Mouse (Mus musculus): ENCODE results near the gene C3ar1. TPM values are rescaled to one million over a fixed set of nuclear protein-coding genes. Genes with fewer than 3 reads are reported as not detected.

C3ar1 gene
- polyA plus RNA-seq, 1 experiment from 2014 or later, result 3.4 TPM

- H3K27me3 ChIP-seq, result no peaks in the 10 kb centered on the region
- H3K4me3 ChIP-seq, result peak overlapping the region; percentile 73
- H3K9ac ChIP-seq, result peak overlapping the region; percentile 66
- H3K36me3 ChIP-seq, result no peaks in the 10 kb centered on the region
- H3K27ac ChIP-seq, result peak overlapping the region; percentile 100
- H3K4me1 ChIP-seq, result peaks cover 8% of the 10 kb centered on the region
- WGBS, result under 1% methylated on average over 30 of the region's 30 CpGs
- H3K4me2 ChIP-seq, result peak overlapping the region; percentile 62
- peak; percentile 99 for ATAC-seq (ENCODE audit: borderline replicate concordance, extremely low read depth, low FRiP score, low TSS enrichment)
- no peaks in the 10 kb centered on the region for H3K9me3 ChIP-seq
Observed at GRCm38 (mm10) chr6:122810615-122811279, 45.2 kb downstream of the C3ar1 start.

- H3K4me3 ChIP-seq, result peak overlapping the region; percentile 73
- no peaks in the 10 kb centered on the region for H3K27me3 ChIP-seq
- H3K36me3 ChIP-seq, result no peaks in the 10 kb centered on the region
- H3K27ac ChIP-seq, result peak overlapping the region; percentile 100
- peaks cover 8% of the 10 kb centered on the region for H3K4me1 ChIP-seq
- no peak for ATAC-seq (ENCODE audit: borderline replicate concordance, extremely low read depth, low FRiP score, low TSS enrichment)
- no peaks in the 10 kb centered on the region for H3K9me3 ChIP-seq
- H3K9ac ChIP-seq, result peak overlapping the region; percentile 43
- WGBS, result under 1% methylated on average over 11 of the region's 11 CpGs
- peak overlapping the region; percentile 62 for H3K4me2 ChIP-seq
Observed at GRCm38 (mm10) chr6:122810022-122810614, 45.8 kb downstream of the C3ar1 start.

- Histone ChIP-seq H3K36me3 (no peaks in the 10 kb centered on the region), H3K4me2 (no peak overlapping the region), H3K4me3 (no peak overlapping the region), H3K9me3 (no peaks in the 10 kb centered on the region), H3K27me3 (peaks cover 4% of the 10 kb centered on the region; the same call in 1 of the 2 replicates), H3K4me1 (peaks cover 19% of the 10 kb centered on the region), H3K27ac (no peak overlapping the region), H3K9ac (no peak overlapping the region)
- WGBS, result 18% methylated on average over 5 of the region's 5 CpGs
- ATAC-seq (ENCODE audit: borderline replicate concordance, extremely low read depth, low FRiP score, low TSS enrichment), result no peak
Observed at GRCm38 (mm10) chr6:122804418-122804817, 51.5 kb downstream of the C3ar1 start.

- peak; percentile 60; the same call in 1 of the 2 replicates for ATAC-seq (ENCODE audit: borderline replicate concordance, extremely low read depth, low FRiP score, low TSS enrichment)
- H3K4me2 ChIP-seq, result peak overlapping the region; percentile 98
- H3K4me3 ChIP-seq, result peak overlapping the region; percentile 54
- H3K9me3 ChIP-seq, result no peaks in the 10 kb centered on the region
- H3K9ac ChIP-seq, result peak overlapping the region; percentile 59
- peaks cover 19% of the 10 kb centered on the region for H3K4me1 ChIP-seq
- peaks cover 4% of the 10 kb centered on the region; the same call in 1 of the 2 replicates for H3K27me3 ChIP-seq
- WGBS, result under 1% methylated on average over 34 of the region's 34 CpGs
- H3K36me3 ChIP-seq, result no peaks in the 10 kb centered on the region
- H3K27ac ChIP-seq, result peak overlapping the region; percentile 49; the same call in 1 of the 2 replicates
Observed at GRCm38 (mm10) chr6:122801801-122802514, 54.0 kb downstream of the C3ar1 start.

- peak; percentile 80; the same call in 1 of the 2 replicates for ATAC-seq (ENCODE audit: borderline replicate concordance, extremely low read depth, low FRiP score, low TSS enrichment)
- peaks cover 4% of the 10 kb centered on the region; the same call in 1 of the 2 replicates for H3K27me3 ChIP-seq
- WGBS, result under 1% methylated on average over 46 of the region's 46 CpGs
- H3K4me2 ChIP-seq, result peak within 1 kb of the TSS; percentile 98
- peak within 1 kb of the TSS; percentile 54 for H3K4me3 ChIP-seq
- peaks cover 19% of the 10 kb centered on the region for H3K4me1 ChIP-seq
- H3K9me3 ChIP-seq, result no peaks in the 10 kb centered on the region
- H3K36me3 ChIP-seq, result no peaks in the 10 kb centered on the region
- H3K27ac ChIP-seq, result peak within 1 kb of the TSS; percentile 49; the same call in 1 of the 2 replicates
- peak within 1 kb of the TSS; percentile 59 for H3K9ac ChIP-seq
Observed at GRCm38 (mm10) chr6:122801301-122801800, 54.6 kb downstream of the C3ar1 start, which contains the start of gene Slc2a3. Gene Slc2a3, minus strand, starts transcription at chr6:122801640.

- peak overlapping the region; percentile 59 for H3K9ac ChIP-seq
- H3K36me3 ChIP-seq, result no peaks in the 10 kb centered on the region
- WGBS, result 38% methylated on average over 10 of the region's 10 CpGs
- peak overlapping the region; percentile 54 for H3K4me3 ChIP-seq
- peak overlapping the region; percentile 49; the same call in 1 of the 2 replicates for H3K27ac ChIP-seq
- ATAC-seq (ENCODE audit: borderline replicate concordance, extremely low read depth, low FRiP score, low TSS enrichment), result peak; percentile 4; the same call in 1 of the 2 replicates
- H3K27me3 ChIP-seq, result peaks cover 4% of the 10 kb centered on the region; the same call in 1 of the 2 replicates
- peak overlapping the region; percentile 98 for H3K4me2 ChIP-seq
- H3K4me1 ChIP-seq, result peaks cover 19% of the 10 kb centered on the region
- H3K9me3 ChIP-seq, result no peaks in the 10 kb centered on the region
Observed at GRCm38 (mm10) chr6:122800640-122801300, 55.2 kb downstream of the C3ar1 start.

Small RNA genes within 50 kb of the gene (microRNA-seq; reads per million reads assigned to microRNA genes)
- not detected for gene Mir7231

Other genes with a start within 250 kb of the C3ar1 start
- not detected in 2 replicates for gene Gdf3, start 246.1 kb downstream of the C3ar1 start, polyA plus RNA-seq (2015; fragmentation: Nextera tagmentation; extraction: Ambion mirVana)
- gene Dppa3, start 229.8 kb downstream of the C3ar1 start, polyA plus RNA-seq (2015; fragmentation: Nextera tagmentation; extraction: Ambion mirVana), result not detected in 2 replicates
- gene Nanog, start 148.7 kb downstream of the C3ar1 start, polyA plus RNA-seq (2015; fragmentation: Nextera tagmentation; extraction: Ambion mirVana), result 0.33 and 0.40 TPM in 2 replicates
- gene Slc2a3, start 54.5 kb downstream of the C3ar1 start, polyA plus RNA-seq (2015; fragmentation: Nextera tagmentation; extraction: Ambion mirVana), result 7.4 and 8.1 TPM in 2 replicates
- gene Foxj2, start 36.2 kb downstream of the C3ar1 start, polyA plus RNA-seq (2015; fragmentation: Nextera tagmentation; extraction: Ambion mirVana), result 5.1 and 5.8 TPM in 2 replicates
- 46.0 and 48.1 TPM in 2 replicates for gene Necap1, start 18.3 kb upstream of the C3ar1 start, polyA plus RNA-seq (2015; fragmentation: Nextera tagmentation; extraction: Ambion mirVana)
- 2.4 and 3.1 TPM in 2 replicates for gene Clec4a1, start 65.7 kb upstream of the C3ar1 start, polyA plus RNA-seq (2015; fragmentation: Nextera tagmentation; extraction: Ambion mirVana)
- 3.3 and 3.9 TPM in 2 replicates for gene Clec4a3, start 96.4 kb upstream of the C3ar1 start, polyA plus RNA-seq (2015; fragmentation: Nextera tagmentation; extraction: Ambion mirVana)
- not detected in 2 replicates for gene Clec4a4, start 134.2 kb upstream of the C3ar1 start, polyA plus RNA-seq (2015; fragmentation: Nextera tagmentation; extraction: Ambion mirVana)
- not detected in 2 replicates for gene Clec4b1, start 193.8 kb upstream of the C3ar1 start, polyA plus RNA-seq (2015; fragmentation: Nextera tagmentation; extraction: Ambion mirVana)

All from lung, embryonic 15.5 days (tissue).